Mouse (Mus musculus): ENCODE measurements around the gene Comtd1.

Comtd1 gene

DNA sequence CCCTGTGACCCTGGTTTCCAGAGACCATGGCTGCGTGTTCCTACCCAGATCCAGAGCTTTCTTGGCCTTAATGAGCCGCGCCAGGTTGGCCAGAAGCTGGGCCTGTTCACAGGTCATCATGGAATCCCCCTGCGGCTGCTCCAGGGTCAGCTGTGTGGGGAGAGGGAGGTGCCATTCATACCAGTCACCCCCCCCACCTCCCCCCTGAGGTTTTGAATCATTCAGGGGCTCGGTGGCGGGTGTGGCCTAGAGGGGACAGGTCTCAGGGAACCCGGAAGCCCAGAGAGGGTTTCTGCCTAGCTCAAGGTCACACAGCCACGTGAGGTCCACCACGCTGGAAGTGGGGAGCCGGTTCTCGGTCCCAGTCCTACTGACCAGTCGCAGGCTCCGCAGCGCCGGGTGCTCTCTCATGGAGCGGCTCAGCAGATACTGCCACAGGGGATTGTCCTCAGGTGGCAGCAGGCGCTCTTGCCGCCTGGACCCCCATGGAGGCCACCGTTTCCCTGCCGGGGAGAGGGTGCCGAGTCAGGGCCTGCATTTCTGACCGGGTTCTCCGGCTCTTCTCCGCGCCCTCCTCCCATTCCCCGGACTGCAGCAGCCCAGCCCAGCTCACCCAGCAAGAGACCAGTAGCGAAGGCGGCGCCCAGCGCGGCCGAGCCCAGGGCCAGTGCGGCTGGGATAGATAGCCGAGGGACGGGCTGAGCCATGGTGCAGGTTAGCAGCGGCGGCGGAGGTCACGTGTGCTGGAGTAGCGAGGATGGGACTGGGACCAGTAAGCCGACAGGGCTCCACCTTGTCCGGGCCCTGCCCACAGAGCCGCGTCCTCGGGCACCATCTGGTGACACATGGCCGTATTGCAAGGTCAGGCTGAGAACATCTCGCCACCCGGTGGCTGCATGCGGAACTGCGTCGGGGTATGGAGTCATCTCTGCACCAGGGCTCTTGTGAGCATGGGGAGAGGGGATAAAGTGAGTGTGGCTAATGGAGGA lies at the start of gene Comtd1:
TSS of gene Comtd1 (minus strand) at position 812 of the 989 bp plus-strand sequence.
- DNase-seq: peak; percentile 97 to 98

DNA sequence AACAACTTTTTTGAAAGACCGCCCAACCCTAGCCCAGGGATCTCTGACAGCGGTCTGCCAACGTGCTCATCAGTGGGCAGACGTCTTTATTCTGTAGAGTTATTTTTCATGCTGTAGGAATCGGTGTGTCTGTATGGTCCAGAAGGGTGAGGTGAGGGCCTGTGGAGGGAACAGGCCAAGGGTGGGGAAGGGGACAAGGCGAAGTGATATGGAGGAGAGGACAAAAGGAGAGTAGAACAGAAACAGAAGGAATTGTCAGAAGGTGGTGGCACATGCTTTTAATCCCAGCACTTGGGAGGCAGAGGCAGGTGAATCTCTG lies 43.5 kb upstream of the Comtd1 start:
- DNase-seq: no peak

DNA sequence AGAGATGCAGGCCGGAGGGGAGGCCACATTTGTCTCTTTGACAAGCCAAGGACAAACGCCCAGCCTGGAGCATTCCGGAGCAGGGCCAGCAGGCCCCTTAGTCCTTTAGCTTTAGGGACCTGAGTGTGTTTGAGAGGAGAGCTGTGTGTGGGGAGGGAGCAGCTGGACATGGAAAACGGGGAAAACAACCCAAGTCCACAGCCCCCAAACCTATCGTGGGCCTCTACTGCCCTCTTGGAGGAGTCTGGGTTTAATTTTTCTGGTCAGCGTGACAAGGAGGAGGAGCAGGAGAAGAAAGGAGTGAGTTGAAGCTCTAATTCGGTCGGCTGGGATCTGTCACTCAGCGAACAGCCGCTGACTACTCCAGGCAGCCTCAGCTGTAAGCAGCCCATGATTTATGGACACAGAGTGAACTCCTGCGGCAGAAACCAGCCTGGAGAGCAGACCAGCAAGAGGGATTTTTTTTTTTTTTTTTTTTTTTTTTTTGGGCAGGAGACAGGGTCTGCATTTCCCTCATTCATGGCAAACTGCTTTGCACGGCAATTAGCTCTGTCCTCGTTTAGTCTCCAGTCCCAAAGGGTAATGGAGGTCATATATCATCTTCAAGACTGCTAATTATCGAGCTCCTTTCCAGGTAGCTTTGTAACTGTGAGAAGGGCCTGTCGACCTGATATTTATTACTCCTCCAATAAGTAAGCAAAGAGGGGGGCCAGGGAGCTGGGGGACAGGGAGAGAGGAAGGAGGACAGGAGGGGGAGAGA lies 43.0 kb upstream of the Comtd1 start:
- no peak for DNase-seq

GRCm38 (mm10) chr14:21890430-21890829 lies 41.7 kb upstream of the Comtd1 start:
- DNase-seq: no peak

DNA sequence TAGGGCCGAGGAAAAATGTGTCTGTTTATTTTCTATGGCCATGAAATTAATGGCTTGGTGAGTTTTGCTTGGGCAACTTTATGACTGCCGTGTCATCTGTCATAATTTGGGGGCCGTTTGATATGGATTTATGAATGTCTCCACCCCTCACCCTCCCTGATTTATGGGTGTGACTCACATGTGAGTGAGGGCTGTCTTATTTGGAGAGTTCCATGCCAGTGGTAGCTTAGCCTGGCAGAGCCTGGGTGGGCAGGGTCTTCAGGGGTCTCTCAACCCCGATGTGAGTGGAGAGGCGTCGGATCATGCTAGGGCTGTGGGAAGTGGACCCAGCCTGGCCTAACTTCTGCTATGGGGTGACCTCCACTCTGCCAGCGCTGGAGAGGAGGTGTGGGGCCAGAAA lies 18.0 kb upstream of the Comtd1 start:
- no peak for DNase-seq

GRCm38 (mm10) chr14:21866291-21866690 lies 17.5 kb upstream of the Comtd1 start:
- no peak for DNase-seq

DNA sequence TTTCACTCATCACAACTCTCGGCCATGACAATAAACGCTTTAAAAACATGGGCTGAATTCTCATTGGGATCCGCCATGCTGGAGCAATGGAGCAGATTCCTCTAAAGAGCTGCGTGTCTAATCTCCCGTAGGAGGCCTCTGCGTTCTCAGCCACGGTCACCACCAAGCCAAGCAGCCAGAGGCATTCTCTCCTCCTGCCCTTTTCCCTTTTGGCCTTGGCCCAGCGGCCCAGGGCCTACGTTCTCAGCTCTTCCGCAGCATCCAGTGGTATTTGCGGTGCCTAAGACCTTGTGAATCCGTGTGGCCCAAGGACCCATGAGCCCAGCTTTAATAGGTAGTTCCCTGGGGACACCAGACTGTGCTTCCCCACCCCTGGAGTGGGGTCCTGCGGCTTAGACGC lies 8.1 kb upstream of the Comtd1 start:
- DNase-seq: no peak

GRCm38 (mm10) chr14:21855961-21856360 lies 7.2 kb upstream of the Comtd1 start:
- DNase-seq: no peak

DNA sequence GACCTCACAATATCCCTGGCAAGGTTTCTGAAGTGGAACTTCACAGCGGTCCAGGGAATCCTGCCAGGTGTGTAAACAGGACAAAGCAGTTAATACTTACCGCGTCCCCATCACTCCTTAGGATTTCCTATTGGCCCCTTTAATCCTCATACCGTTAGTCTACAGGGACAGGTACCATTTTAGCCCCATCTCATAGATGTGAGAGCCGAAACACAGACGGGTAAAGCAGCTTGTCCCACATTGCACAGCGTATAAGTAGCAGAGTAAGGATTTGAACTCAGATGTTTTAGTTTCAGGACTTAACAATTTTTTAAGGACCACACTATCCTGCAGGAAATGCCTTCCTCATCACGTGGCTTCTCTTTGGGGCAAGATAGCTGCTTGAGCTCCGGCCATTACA lies 5.5 kb upstream of the Comtd1 start:
- DNase-seq: no peak

GRCm38 (mm10) chr14:21853456-21854109 lies 4.8 kb upstream of the Comtd1 start:
- DNase-seq: peak; percentile 66 to 81

DNA sequence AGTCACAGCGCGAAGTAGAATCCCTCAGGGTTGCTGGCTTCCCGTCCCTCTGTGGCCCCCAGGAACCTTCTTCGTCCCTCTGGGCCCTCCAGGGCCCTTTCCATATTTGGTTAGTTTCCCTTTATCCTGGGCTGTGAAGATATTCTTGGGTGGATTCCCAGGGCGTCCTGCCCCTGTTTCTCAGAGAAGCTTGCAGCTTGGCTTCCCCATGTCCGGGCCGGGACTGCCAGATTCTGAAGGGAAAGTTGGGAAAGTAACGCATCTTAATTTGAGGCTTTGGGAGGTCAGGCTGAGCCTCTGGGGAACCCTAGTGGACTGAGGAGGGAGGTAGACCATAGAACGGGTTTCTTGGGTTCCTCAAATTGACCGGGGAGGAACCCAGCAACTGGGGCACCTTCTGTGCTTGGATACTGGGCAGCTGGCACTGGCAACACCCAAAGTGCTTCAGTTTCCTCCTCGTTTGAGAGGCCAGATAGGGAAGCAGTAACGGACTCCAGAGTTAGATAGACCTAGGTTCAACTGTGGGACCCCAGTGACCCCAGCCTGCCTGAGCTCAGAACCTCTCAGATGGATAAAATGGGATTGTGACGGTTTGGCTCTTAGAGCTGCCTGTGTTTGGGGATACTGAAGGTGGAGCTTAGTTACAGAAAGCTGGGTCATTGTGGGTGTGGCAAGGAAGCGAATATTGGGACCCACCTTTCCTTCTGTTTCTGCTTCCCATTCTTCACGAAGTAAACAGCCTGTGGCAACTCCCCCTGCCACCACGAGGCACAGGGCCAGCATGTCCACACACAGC lies 3.4 kb upstream of the Comtd1 start:
- no peak for DNase-seq

DNA sequence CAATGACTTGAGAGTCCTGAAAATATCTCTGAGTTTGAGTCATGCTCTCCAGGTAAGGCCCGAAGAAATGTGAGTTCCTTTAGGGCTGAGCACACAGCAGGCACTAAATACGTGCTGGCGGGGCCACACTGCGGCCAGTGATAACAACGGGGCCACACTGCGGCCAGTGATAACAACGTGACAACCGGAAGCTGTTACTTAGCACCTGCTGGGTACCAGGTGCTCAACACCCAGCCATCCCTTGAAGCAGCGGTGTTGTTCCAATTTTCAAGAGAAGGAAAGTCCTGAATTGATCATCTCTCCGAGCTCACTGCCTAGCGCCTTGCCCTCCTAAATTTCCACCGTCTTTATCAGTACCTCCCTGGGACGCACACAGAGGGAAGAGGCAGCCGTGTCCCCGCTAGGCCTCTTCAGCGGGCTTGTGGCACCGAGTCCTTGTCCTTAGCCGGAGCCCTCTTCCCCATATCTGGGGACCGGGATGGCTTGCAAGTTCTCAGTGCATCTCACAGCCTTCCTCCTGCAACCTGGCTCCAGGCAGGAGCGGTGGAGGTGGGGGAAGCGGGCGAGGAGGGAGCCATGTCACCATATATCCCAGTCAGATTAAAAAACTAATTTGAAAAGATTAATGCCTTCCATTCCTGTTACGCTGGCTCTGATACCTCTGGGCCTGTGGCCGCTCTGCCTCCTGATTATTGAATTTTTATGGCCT lies 1.8 kb upstream of the Comtd1 start:
- DNase-seq: no peak

GRCm38 (mm10) chr14:21849524-21850418 lies 994 bp upstream of the Comtd1 start:
- peak in 1 of 2 experiments; percentile 45 for DNase-seq

DNA sequence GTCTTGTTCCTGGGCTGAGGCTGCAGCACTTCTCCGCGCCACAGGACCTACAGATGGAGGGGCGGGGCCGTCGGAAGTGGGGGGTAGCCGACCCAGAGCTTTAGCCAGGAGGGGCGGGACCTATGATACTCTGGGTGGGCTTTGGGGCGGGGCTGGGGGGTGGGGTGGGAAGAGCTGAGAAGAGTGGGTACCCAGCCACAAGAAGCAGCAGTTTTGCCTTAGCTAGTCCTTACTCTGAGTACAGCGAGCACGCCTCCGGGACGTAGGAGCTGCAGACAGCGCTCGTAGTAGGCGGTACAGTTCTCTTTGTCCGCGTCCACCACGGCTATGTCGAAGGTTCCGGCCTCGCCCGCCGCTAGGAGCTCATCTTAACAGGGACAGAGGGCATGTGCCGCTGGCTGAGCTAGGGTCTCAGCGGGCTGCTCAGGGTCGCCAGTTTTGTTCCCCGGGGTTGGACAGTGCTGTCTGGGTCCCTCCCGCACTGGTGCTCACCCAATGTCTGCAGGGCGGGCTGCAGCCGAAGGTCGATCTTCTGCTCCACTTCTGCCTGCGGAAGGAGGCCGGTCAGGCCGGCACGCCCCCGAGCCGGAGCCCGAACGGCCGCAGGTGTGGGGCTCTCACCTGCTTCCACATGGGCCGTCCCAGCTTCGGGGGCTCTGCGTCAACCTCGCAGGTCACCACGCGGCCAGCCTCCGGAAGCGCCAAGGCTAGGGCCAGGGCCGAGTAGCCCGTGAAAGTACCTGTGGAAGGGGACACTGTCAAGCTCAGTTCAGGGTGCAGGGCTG lies 1.2 kb downstream of the Comtd1 start:
- DNase-seq: peak; percentile 64 to 81

DNA sequence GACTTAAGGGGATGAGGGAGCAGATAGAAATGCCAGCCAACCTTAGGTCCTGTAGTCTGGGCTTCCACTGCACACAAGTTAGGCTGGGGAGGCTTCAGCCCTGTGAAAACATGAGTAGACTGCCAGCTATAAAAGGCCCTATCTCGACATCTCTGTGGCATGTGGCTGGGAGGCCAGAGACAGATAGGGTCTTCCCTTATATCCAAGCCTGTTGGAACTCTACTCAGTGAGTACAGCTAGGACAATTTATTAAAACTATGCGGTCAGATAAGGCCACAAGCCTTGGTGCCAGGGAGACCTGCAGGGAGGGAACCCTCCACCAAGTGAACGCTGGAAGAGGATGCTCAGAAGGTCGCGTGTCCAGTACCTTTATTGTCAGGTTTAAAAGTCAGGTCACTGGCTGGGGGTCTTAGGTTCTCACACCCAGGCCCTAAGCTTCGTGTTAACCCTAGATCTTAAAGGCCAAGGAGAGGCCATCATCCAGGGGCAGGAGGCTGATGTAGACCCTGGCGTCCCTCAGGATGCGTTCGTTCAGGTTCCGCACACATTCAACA lies 1.9 kb downstream of the Comtd1 start:
- DNase-seq: no peak

DNA sequence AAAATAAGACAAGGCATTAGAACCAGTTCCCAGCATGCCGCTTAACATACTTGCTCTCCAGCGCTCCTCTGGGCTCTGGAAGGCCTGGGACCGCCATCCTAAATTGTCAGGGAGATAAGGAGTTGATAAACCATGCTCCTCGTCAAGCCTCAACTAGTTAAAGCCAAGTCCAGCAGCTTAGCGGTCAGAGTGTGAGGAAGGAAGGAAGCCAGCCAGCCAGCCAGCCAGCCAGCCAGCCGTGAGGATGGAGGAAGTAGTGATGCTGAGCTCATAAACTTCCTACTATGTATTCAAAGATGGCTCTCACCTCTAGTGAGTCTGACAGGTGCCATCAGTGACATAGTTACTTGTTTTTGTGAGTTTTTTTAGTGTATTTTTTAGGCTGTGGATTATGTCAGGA lies 5.5 kb downstream of the Comtd1 start:
- DNase-seq: no peak

DNA sequence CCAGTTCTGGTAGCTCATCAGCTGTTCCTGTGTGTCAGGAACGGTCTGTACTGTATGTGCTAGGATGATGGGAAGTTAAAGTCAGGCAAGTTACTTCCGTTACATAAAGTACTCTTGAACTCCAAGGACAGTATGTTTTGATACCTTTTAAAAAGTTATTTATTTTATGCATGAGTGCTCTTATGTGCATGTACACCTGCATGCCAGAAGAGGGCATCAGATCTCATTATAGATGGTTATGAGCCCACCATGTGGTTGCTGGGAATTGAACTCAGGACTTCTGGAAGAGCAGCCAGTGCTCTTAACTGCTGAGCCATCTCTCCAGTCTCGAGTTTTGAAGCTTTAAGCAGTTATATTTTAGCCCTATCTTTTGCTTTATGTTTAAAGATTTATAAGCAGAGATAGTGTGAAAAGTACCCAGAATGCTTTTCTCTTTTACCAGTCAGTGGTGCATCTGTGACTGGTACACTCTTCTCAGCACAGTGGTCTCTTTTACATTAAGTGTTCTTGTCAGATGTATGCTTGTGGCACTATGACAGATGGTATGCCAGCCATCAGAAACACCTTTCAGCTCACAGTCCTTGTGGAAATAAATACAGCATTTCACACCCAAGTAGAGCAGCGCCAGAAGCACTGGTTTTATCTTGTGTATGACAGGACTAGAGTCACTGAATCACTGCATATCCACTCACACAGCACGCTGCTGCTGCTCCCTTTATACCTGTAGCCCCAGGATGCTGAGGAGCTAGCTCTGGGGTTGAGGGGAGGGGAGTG lies 6.8 kb downstream of the Comtd1 start:
- DNase-seq: no peak

DNA sequence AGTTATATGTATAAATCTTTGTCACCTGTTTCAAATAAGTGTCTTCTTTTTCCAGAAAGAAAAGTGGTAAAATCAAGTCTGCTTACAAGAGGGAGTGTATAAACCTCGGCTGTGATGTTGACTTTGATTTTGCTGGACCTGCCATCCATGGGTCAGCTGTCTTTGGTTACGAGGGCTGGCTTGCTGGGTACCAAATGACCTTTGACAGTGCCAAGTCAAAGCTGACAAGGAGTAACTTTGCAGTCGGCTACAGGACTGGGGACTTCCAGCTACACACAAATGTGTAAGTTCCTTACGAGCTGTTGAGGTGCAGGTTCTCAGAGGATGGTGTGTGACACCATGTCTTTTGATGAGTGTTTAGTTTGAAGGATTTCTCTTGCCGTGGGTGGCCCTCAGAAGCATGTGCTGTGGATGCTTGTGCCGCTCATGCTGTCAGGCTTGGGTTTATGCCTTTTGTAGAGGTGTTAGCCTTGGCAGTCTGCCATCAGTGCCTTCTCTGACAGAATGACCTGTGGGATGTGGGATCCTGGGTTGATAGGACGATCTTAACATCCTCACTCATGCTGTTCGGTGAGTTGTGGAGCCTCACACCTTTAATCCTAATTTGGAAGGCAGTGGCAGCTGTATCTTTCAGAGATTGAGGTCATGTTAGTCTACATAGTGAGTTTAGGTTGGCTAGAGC lies 10.3 kb downstream of the Comtd1 start:
- DNase-seq: peak in 1 of 2 experiments; percentile 49
